Mouse (Mus musculus): Measurements from ENCODE around the gene Abr.

The Abr gene

DNA sequence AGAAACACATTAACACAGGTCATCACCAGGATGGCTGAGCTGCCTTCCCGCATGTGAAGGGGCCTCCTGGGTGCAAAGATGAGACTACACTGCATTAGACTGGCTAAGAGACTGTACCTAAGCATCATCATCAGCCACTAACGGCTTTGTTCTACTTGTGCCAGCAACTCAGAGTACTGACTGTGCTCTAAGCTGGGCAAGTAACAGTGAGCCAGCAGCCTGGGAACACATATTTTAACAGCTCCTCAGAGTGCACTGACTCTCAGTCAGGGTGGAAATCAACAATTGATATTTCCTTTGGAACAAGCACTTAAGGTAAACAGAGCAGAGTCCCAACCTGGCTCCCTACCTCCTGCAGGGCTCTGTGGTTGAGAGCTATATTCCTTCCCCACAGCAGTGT, 250.0 kb downstream of the Abr start:
- no peak for DNase-seq (ENCODE audit: low spot score)

DNA sequence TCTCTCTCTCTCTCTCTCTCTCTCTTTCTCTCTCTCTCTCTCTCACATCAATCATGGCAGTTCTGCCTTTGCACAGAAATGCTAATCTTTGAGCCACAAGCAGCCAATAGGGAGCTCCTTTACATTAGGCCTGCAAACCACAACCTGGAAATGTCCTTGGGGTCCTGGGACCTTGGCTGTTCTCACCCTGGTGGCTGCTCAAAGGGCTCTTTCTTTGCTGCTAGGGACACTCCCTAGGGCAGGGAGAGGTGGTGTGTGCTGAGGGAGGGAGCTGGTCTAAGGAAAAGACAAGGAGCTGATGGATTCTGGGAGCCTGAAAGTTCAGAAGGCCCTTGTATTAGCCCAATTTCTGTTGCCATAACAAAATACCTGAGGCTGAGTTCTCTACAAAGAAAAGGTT, 251.6 kb downstream of the Abr start:
- DNase-seq (ENCODE audit: low spot score) = no peak

All from T-cell, adult 2 months (primary cell).